Mouse (Mus musculus): ENCODE results near the gene Gsto2.

Gene Gsto2

DNA sequence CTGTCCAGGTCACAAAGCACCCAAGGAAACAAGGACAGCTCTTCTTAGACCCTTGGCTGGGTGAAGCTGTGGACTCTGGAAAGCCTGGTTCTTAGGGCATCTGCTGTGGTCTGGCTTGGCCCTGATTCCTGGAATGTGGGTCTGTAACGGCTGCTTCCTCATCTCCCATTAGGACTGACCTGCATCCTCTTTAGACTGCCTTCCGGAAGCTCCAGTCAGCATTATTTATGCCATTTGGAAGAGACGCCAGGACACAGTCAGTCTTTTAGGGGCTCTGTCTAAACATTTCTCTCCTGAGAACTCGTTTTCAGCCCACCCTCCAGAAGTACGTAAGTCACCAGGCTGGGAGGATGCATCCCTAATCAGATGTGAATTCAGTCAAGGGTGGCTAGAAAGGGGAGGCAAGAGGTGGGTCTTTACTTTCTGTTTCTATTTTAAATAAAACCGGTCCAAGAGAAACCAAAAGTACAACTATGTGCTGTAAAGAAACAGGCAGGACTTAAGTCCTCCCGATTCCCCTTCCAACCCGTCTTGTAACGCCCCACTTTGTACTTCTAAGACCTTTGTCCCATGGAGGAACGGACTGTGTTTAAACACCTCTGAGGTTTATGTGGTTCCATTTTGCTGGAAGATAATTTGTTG, 25.3 kb downstream of the Gsto2 start:
- no peak for DNase-seq (ENCODE audit: low spot score in 2 of 2)

DNA sequence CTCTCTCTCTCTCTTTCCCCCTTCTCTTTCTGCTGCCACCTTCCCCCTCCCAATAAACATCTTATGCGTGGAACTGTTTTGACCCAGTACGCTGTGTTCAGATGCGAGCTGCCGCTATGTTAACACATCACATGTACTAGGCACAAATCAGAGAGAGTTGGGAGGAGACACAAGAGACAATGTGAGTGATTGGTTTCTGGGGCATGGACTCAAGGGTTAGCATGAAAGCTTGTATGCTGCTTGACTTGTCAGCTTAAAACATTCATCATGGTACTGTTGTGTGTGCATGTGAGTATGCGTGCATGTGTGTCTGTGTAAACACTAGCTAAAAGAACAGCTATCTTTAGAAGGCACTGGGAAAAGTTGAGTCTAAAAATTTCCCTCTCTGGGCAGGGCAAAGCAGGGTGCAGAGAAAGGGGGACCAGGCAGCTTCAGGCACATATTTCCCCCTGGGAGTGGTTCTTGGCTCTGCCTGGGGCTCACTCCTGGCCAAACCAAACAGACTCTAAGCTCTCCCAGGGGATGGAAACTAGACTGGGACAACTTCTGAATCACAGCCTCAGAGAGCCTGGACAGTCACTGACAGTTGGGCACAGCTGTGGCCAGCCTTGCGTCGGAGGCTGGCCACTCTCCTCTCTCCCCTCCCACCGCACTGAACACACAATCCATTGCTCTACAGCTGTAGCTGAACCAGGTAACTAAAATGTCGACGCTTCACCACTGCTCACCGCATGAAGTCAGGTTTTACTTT, 26.4 kb downstream of the Gsto2 start:
- no peak for DNase-seq (ENCODE audit: low spot score in 2 of 2)

GRCm38 (mm10) chr19:47893092-47893491, 27.8 kb downstream of the Gsto2 start:
- no peak for DNase-seq (ENCODE audit: low spot score in 2 of 2)

DNA sequence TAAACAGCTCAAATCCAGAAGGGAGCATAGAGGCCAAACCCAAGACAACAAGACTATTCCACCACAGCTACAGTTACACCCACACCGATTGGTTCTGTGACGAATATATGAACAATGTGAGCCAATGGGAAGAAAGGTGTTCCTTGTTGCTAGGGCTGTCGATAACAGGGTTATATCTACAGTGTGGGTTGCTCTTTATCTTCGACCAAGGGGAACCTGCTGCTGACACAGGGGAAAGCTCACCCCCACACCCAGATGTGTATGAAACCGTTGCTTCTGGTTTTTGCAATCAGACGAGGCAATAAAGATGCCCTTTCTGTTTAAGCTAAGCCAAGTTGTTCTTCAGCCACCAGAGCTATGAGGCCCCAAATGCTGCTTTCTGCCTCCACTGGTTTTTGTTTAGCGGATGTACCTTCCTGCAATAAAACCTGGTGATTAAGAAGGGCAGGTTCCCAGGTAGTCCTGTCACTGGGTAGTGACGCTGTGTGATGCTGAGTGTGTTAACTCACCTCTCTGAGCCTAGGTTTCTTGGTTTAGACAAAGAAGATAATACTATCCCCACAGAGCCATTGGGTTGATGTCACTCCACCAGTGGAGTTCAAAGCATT, 33.2 kb downstream of the Gsto2 start:
- no peak for DNase-seq (ENCODE audit: low spot score in 2 of 2)

- no peak for DNase-seq (ENCODE audit: low spot score in 2 of 2)
Observed at GRCm38 (mm10) chr19:47900012-47900411, 34.7 kb downstream of the Gsto2 start.

GRCm38 (mm10) chr19:47900558-47900957, 35.2 kb downstream of the Gsto2 start:
- no peak for DNase-seq (ENCODE audit: low spot score in 2 of 2)

DNA sequence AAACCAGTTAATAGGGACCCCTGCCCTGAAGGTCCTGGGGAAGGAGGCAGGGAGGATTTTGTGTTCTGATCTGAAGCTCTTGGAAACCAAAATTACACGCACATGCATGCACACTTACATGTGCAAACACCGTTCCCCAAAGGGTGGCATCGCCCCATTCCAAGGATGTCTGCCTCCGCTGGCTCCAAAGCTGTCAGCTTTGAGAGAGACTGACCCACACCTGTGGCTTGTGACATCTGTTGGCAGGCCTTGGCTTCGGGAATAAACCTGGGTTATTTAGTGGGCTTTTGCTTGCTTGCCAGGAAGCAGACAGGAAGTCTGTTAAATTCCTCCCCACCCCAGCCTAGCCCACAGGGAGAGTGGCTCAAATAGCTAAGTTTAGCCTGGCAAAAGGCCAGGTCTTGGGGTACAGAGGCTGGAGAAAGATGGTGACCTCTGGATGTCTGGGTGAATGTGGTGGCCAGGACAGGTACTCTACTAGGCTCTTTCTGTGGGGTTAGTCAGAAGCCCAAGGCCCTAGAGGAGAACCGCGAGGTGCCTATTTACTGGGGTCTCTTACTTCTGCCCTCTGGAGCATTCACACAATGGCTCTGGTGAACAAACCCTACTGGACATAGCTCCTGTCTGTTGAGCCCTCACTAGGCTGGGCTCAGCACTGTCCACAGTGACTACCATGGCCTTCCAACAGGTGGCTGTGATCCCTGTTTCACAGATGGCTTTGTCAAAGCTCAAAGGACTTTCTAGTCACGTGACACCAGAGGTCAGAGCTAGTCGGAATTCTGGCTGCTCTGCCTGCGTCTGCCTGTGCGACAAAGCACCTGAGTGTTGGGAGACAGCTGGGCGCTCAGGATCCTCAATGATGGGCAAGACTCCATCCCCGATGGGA, 37.2 kb downstream of the Gsto2 start:
- no peak for DNase-seq (ENCODE audit: low spot score in 2 of 2)

DNA sequence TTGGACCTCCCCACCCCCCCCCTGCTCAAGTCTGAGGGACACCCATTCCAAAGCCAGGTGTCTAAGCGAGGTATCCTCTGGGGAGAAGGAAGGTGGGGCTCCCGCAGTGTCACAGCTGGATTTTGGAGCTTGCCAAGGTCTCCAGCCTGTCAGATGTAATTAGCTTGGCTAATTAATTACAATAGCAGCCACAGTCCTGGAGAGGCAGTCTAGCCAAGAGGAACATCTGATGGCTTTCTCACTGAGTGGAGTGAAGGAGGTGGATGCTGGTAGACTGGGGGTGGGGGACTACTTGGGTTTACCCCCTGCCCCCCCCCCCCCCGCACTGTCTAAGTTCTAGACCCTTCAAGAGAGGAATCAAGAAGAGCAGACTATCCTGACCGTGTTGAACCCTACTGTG, 38.3 kb downstream of the Gsto2 start:
- no peak for DNase-seq (ENCODE audit: low spot score in 2 of 2)

DNA sequence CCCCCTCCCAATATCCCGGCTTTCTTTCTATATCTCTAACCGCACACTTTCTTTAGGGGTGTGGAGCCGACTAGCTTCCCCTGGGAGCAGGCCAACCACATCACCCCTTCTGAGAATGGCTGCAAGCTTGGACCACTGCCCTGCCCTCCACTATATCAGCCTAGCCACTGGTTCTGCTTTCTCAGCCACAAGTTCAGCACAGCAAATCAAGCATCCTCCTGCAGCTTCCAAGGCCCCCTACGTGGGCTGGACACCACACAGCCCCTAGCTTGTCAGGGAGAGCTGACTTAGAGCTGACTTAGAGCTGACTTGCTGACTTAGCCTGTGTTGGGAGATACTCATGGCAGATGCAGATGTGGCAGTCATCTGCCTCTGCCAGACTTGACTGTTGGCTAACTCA, 39.7 kb downstream of the Gsto2 start:
- no peak for DNase-seq (ENCODE audit: low spot score in 2 of 2)

DNA sequence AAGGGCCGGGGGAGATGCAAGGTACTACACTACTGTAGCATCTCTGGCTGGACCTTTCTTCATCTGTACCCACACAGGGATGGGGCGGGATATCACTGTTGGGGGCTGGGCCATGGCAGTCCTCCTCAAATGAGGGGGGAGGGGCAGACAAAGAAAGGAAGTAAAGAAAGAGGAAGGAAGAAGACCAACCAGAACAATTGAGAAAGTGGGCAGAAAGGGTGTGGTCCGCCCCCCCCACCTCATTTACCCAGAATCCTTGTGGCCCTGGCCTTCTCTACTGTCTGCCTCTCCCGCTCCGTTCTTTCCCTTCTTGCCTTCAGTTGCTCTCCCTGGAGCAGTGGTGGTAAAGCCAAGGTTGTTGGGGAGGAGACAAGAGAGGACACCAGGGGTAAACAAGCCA, 40.3 kb downstream of the Gsto2 start:
- no peak for DNase-seq (ENCODE audit: low spot score in 2 of 2)

DNA sequence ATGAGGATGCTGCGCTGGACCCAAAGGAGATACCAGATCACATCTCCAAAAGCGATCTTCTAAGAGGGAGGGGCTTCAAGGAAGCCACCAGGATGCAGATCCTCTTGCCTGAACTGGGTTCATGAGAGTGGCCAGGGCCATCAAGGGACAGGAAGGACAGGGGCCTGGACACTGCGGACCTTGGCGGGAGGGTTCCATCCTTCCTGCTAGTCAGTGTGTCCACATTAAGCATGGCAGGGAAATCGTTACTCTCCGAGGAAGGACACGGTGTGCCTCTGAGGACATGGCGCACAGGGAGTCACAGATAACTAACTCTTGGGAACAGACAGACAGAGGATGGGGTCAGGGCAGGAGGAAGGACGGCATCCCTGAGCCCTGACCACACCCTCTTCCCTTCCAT, 42.3 kb downstream of the Gsto2 start:
- DNase-seq (ENCODE audit: low spot score in 2 of 2) = no peak

GRCm38 (mm10) chr19:47908961-47909371, 43.6 kb downstream of the Gsto2 start:
- no peak for DNase-seq (ENCODE audit: low spot score in 2 of 2)

GRCm38 (mm10) chr19:47909387-47910116, 44.2 kb downstream of the Gsto2 start:
- DNase-seq (ENCODE audit: low spot score in 2 of 2) = no peak

- no peak for DNase-seq (ENCODE audit: low spot score in 2 of 2)
Observed at GRCm38 (mm10) chr19:47910117-47910618, 44.8 kb downstream of the Gsto2 start.

DNA sequence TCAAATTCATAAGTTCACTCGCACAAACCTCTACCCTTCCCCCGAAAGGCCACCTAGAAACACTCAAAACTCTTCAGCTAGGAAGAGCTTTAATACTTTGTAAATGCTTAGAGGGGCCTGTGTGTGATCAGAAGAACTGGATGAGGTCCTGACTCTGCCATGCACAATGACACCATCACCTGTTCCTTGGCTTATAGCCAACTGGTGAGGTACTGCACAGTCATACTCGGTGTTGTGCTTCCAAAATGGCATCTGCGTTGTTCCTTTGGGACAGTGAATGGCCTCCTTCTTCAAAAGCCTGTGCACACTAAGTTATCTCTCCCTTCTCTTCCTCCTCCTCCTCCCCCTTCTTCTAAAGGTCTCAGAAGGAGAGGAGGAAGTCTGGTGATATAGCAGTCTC, 45.4 kb downstream of the Gsto2 start:
- no peak for DNase-seq (ENCODE audit: low spot score in 2 of 2)

DNA sequence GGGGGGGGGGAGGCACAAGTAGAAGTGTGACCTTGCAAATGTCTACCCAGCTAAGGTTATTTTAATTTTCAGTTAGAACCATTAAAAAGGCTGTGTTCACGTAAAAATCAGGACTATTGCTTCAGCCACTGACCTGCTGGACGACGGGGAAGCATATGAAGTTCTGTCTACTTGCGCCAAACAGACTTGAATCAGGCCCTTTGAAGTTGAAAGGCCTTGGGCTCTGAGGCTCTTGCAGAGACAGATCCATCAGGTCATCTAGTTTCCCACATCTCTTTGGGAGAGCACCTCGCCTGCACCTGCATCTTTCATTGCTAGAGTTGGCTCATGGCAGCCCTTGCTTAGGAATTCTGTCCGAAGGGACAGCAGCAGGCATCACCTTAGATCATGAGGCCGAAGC, 48.0 kb downstream of the Gsto2 start:
- DNase-seq (ENCODE audit: low spot score in 2 of 2) = no peak

DNA sequence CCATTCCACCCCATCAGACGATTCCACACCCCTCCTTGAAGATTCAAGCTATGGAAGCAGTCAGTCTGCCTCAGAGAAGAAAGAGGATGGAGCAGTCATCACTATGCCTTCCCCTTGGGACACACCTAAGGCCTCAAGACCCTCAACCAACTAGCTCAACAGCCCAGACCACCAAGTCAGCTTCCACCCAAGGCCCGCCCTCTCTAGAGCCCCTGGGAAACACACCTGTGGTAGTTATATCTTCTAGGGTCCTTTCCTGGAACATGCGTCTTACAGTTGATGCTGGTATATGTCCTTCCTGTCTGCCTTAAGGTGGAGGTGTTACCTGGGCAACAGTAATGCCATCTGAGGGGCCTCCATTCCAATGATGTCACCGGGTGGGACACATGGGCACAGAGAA, 48.9 kb downstream of the Gsto2 start:
- no peak for DNase-seq (ENCODE audit: low spot score in 2 of 2)

DNA sequence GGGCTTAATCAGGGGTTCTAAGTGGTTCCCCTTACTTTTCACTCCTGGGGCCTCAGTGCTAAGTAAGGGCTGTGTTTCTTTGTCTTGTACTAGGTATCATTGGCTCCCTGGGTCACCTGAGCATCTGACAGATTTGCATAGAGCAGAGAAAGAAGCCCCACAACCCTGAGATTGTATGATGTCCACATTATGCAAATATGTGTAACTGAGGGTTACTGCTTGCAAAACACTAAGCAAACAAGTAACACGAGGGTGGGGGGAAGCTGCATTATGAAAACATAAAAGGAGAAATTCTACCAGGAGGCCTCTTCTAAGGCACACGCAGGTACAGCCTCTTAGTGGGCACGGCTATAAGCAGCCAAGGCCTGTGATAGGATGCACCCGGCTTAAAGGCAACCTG, 49.9 kb downstream of the Gsto2 start:
- no peak for DNase-seq (ENCODE audit: low spot score in 2 of 2)

GRCm38 (mm10) chr19:47917396-47917795, 52.1 kb downstream of the Gsto2 start:
- DNase-seq (ENCODE audit: low spot score in 2 of 2) = no peak

- no peak for DNase-seq (ENCODE audit: low spot score in 2 of 2)
Observed at GRCm38 (mm10) chr19:47918016-47918415, 52.7 kb downstream of the Gsto2 start.

GRCm38 (mm10) chr19:47918455-47919101, 53.2 kb downstream of the Gsto2 start:
- peak in 1 of 2 experiments; percentile 19 for DNase-seq (ENCODE audit: low spot score in 2 of 2)
